Mouse (Mus musculus) neural tube, embryonic 13.5 days (tissue): ENCODE data around the gene Zup1. TPM values are rescaled to one million over a fixed set of nuclear protein-coding genes. Genes with fewer than 3 reads are reported as not detected.
"Not testable (repeated sequence)": the region's sequence is repeated elsewhere in the genome, so short reads cannot be mapped to it uniquely, and the experiment has no call there.

Source experiments
- ATAC-seq: fragments of 200-750 bp; cut with Nextera tagmentation; 2 replicates; pipeline ENCODE4 v1.8.0; 2017; ENCODE audit warnings: low read depth, mild to moderate bottlenecking, moderate TSS enrichment, moderate library complexity
- H3K27ac ChIP-seq: fragments of 300-500 bp; sonication (generic); replicated peaks from 2 replicates; pipeline ENCODE4 v1.5.1; 2015; ENCODE audit warnings: moderate library complexity, mild to moderate bottlenecking, inconsistent platforms
- H3K27me3 ChIP-seq: fragments of 300-500 bp; sonication (generic); 2 replicates; pipeline ENCODE4 v1.6.1; 2015; ENCODE audit warnings: mild to moderate bottlenecking, inconsistent platforms
- H3K36me3 ChIP-seq: fragments of 300-500 bp; sonication (generic); 2 replicates; pipeline ENCODE4 v1.6.1; 2015; ENCODE audit warnings: mild to moderate bottlenecking, inconsistent platforms
- H3K4me1 ChIP-seq: fragments of 300-500 bp; sonication (generic); replicated peaks from 2 replicates; pipeline ENCODE4 v1.6.1; 2015; ENCODE audit warnings: inconsistent platforms
- H3K4me2 ChIP-seq: fragments of 300-500 bp; sonication (generic); 2 replicates; pipeline ENCODE4 v1.6.1; 2015; ENCODE audit warnings: inconsistent platforms, mild to moderate bottlenecking, moderate library complexity
- H3K4me3 ChIP-seq: fragments of 300-500 bp; sonication (generic); 2 replicates; pipeline ENCODE4 v1.5.1; 2015; ENCODE audit warnings: mild to moderate bottlenecking, inconsistent platforms
- H3K9ac ChIP-seq: fragments of 300-500 bp; sonication (generic); 2 replicates; pipeline ENCODE4 v1.6.1; 2015; ENCODE audit warnings: moderate library complexity, mild to moderate bottlenecking, inconsistent platforms
- H3K9me3 ChIP-seq: fragments of 300-500 bp; sonication (generic); 2 replicates; pipeline ENCODE4 v1.6.1; 2016; ENCODE audit warnings: inconsistent platforms
- WGBS: fragments of 180-500 bp; shearing (Covaris S2); methylation state at CpG from one replicate; pipeline ENCODE4 v1.1.7; 2015; 5-methylcytosine and 5-hydroxymethylcytosine counted together
- polyA plus RNA-seq: library from polyadenylated mRNA; unstranded; fragments of >200 nt; fragmentation: Nextera tagmentation; extraction: Ambion mirVana; gene quantifications from 2 replicates; pipeline ENCODE4 v1.2.1, GENCODE M21; 2015

The Zup1 gene
- 24.5 and 25.9 TPM in 2 replicates for polyA plus RNA-seq

DNA sequence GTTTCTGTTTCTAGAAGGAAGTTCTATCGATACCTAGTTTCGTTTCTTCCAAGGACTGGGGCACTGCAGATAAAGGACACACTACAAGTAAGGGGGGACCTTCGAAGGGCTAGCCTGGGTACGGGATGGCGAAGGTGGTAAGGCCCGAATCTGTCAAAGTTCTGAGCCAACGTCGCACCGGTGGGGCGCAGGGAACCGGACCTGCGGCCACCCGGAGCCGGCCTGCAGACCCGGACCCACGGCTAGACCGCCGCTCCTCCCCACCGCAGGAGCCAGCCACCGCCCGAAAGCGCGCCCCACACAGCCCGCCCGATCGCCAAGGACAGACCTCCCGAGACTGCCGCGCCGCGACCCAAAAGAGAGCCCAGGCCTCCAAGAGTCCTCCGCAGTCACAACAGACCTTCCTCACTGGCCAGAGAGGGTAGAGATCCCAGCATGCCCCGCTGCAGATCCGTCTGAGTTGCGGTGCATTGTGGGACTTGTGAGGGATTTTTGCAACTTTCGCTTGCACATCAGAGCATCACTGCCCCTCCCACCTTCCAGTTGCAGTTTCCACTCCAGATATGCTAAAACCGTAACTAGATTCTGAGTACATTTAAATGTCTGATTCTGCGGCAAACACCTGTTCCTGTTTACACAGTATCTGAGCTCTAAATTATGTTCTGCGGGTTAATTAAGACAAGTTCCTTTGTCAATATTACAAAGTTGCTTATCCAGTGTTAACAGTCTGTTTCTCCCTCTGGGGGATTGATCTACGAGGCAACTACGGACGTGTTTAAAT is at the start of gene Zup1:
TSS of gene Zup1 (minus strand) at position 467 of the 781 bp plus-strand sequence.
- Histone ChIP-seq H3K27me3 (no peaks in the 10 kb centered on the region), H3K4me3 (peak within 1 kb of the TSS; percentile 72), H3K27ac (peak within 1 kb of the TSS; percentile 79), H3K9me3 (no peaks in the 10 kb centered on the region), H3K4me1 (peaks cover 27% of the 10 kb centered on the region), H3K4me2 (peak within 1 kb of the TSS; percentile 79), H3K9ac (peak within 1 kb of the TSS; percentile 95), H3K36me3 (peaks cover 17% of the 10 kb centered on the region)
- ATAC-seq, result peak; percentile 98
- 4% methylated on average over 42 of the region's 42 CpGs for WGBS

DNA sequence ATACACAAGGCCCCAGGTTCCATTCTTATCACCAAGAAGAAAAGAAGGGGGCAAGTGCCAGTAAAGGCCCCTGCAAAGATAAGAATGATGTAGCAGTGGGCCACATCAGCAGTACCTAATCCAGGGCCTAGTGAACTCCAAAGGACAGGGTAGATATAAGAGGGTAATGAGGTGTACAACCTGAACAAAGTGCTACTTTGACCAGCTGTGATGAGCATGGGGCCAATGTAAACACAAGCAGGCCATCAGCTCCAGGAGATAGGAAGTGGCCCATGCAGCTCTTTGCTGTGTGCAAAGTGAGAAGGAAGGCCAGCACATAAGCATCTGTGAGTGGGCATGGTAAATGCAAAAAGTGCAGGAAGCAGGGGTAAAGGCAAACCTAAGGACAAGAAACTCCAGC is 47.3 kb upstream of the Zup1 start:
- no peak overlapping the region for H3K27ac ChIP-seq
- H3K9me3 ChIP-seq, result no peaks in the 10 kb centered on the region
- H3K27me3 ChIP-seq, result no peaks in the 10 kb centered on the region
- H3K4me3 ChIP-seq, result no peak overlapping the region
- H3K4me2 ChIP-seq, result no peak overlapping the region
- no peaks in the 10 kb centered on the region for H3K4me1 ChIP-seq
- peaks cover 92% of the 10 kb centered on the region for H3K36me3 ChIP-seq
- no peak overlapping the region for H3K9ac ChIP-seq
- ATAC-seq, result no peak

DNA sequence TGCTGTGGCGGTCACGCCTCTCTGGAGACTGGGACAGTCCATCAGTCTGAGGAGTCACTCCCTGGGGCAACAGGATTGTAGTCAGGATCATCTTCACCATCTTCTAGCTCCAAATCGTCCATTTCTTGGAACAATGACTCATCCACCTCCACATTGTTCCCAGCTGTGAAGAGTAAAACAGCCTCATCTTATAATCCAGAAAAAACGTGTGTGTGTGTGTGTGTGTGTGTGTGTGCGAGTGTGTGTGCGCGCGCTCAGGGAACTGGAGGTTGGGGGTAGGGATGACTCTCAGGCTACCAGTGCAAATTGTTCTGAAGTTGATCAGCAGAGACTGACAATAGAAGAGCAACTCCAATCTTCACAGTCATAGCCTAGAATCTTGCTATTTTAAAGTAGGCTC is 45.6 kb upstream of the Zup1 start:
- WGBS, result 96% methylated on average over 6 of the region's 8 CpGs
- H3K27me3 ChIP-seq, H3K9ac ChIP-seq, H3K4me1 ChIP-seq, H3K9me3 ChIP-seq, H3K4me3 ChIP-seq, H3K27ac ChIP-seq, ATAC-seq, H3K4me2 ChIP-seq: not testable (repeated sequence)
- peaks cover 93% of the 10 kb centered on the region for H3K36me3 ChIP-seq

DNA sequence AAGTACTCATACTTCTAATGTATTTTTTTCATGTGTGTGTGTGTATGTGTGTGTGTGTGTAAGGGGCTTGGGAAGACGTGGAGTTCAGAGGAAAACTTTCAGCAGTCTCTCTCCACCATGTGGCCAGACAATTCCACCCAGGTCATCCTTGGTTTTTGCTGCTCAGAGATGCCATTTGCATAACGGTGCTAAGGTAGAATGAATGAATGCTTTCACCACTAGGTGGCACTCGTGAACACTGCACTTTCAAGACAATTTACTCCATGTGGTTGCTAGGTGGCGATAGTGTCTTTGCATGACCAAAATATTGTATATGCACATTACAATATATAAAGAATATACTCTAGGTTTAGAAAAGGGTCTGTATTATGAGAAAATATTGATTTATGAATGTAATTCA is 35.7 kb upstream of the Zup1 start:
- Histone ChIP-seq H3K4me3 (no peak overlapping the region), H3K27ac (no peak overlapping the region), H3K9me3 (no peaks in the 10 kb centered on the region), H3K9ac (no peak overlapping the region), H3K36me3 (peaks cover 20% of the 10 kb centered on the region), H3K4me1 (no peaks in the 10 kb centered on the region), H3K4me2 (no peak overlapping the region), H3K27me3 (no peaks in the 10 kb centered on the region)
- peak; percentile 59 for ATAC-seq
- WGBS, result 28% methylated on average over 4 of the region's 4 CpGs

DNA sequence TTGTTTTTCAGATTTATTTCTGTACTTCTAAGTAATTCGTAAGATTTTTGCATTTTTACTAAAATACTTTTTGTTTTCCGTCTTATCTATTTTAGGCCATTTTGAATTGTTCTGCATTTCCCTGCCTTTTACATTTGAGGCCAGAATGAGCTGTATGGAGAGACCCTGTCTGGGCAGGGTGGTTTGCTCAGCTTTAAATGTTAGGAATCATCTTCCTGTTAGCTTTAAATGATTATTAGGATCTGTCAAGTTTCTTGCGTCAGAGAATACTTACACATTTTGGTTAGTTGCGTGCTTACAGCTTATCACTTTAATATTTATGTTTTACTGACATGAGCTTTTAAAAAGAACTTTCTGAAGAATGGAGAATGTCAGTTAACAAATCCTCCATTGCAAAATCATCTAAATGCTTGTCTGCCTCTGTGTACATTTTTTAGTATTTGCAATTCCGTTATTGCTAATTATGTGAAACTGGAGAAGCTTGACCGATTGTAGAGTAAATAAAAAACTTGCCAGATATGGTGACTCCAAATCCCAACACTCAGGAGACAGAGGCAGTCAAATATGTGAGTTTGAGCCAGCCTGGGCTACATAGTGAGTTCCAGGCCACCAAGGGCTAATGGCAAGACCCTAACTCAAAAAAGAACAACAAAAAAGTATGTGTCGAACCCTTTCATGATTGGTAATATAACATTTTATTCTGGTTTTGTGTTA is 23.9 kb upstream of the Zup1 start:
- Histone ChIP-seq H3K4me1 (no peaks in the 10 kb centered on the region), H3K36me3 (peaks cover 5% of the 10 kb centered on the region), H3K27me3 (no peaks in the 10 kb centered on the region), H3K4me2 (no peak overlapping the region), H3K4me3 (no peak overlapping the region), H3K9ac (no peak overlapping the region), H3K27ac (no peak overlapping the region), H3K9me3 (no peaks in the 10 kb centered on the region)
- 95% methylated on average over 7 of the region's 7 CpGs for WGBS
- ATAC-seq, result no peak

DNA sequence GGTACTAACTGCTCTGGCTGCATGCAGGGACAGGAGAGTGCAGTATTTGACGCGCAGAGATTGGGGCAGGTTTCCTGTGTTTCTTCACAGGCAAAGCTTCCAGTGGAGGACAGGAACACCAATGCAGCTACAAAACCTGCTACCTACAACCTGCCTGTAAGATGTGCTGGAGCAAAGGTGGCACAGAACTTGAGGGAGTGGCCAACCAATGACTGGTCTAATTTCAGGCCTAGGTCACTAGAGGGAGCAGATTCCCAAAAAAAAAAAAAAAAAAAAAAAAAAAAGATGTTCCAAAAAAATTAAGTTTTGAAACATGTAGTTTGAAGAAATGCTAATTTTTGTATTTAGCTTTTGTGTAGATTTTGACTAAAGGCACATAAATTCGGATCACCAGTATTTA is 1.4 kb upstream of the Zup1 start:
- 82% methylated on average over 3 of the region's 3 CpGs for WGBS
- Histone ChIP-seq H3K27ac (no peak overlapping the region), H3K4me3 (no peak overlapping the region), H3K36me3 (peaks cover 12% of the 10 kb centered on the region), H3K9ac (no peak overlapping the region), H3K4me1 (peaks cover 23% of the 10 kb centered on the region), H3K27me3 (no peaks in the 10 kb centered on the region), H3K4me2 (no peak overlapping the region), H3K9me3 (no peaks in the 10 kb centered on the region)
- ATAC-seq, result no peak

DNA sequence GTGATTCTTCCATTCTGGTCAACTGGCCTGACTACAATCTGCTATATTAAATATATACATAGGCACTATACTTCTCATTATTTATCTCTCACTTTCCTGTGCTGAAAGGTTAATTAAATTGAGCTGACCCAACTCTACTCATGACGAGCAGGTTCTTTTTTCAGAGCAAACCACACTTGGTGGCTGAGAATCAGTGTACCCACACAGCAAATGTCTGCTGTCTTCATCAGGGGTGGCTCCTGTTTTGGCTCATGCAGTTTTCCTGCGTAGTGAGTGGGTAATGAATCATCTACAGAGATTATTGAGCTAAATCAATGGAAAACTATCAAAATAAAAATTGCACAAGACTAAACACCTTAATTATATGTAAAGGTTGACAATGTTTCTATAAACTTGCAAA is 4.7 kb downstream of the Zup1 start:
- no peak for ATAC-seq
- 92% methylated on average over 2 of the region's 2 CpGs for WGBS

DNA sequence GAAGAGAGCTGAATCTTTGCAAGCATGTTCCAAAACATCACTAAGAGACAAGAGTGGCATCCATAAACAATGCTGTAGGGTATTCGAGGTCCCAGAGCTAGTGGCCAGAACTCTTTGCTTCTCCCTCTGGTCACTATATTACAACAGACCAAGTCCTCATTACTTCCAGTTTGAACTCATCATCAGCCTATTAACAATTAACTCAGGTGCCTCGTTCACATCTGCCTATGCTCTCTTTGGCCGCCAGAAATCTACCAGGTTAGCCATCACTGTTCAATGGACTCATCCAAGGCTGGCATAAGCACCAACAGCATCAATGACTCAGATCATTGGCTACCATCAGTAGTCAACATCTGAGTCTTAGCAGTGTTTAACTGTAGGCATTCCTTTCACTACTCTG is 5.7 kb downstream of the Zup1 start:
- H3K27me3 ChIP-seq, result no peaks in the 10 kb centered on the region
- peaks cover 46% of the 10 kb centered on the region for H3K36me3 ChIP-seq
- peaks cover 33% of the 10 kb centered on the region for H3K4me1 ChIP-seq
- ATAC-seq, result no peak
- H3K27ac ChIP-seq, result no peak overlapping the region
- H3K4me3 ChIP-seq, result no peak overlapping the region
- H3K4me2 ChIP-seq, result no peak overlapping the region
- no peaks in the 10 kb centered on the region for H3K9me3 ChIP-seq
- no peak overlapping the region for H3K9ac ChIP-seq
- WGBS, result 88% methylated on average over 3 of the region's 3 CpGs

More for the DNA sequence above, 4.7 kb downstream of the Zup1 start:
- H3K27me3 ChIP-seq, result no peaks in the 10 kb centered on the region
- peaks cover 45% of the 10 kb centered on the region for H3K36me3 ChIP-seq
- no peak overlapping the region for H3K4me2 ChIP-seq
- H3K4me1 ChIP-seq, result peaks cover 35% of the 10 kb centered on the region
- H3K9me3 ChIP-seq, result no peaks in the 10 kb centered on the region
- H3K4me3 ChIP-seq, result no peak overlapping the region
- no peak overlapping the region for H3K27ac ChIP-seq
- H3K9ac ChIP-seq, result no peak overlapping the region

DNA sequence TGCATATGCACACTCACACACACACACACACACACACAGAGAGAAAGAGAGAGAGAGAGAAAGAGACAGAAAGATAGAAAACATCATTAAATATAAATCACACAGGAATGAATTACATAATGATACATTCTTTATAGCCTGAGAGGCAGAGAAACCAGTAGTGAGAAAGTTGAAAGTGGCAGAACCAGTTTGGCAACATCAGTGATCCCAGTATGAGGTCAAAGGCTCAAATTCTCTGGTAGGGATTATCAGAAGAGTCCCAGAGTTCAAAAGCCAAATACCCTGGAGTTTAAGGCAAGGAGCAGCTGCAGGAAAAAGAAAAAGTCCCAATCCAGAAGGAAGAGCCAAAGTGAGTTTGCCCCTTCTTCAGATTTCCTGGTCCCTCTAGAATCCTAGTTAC is 10.4 kb downstream of the Zup1 start:
- H3K4me1 ChIP-seq, result peaks cover 5% of the 10 kb centered on the region; the same call in 1 of the 2 replicates
- H3K4me2 ChIP-seq, result no peak overlapping the region
- H3K27ac ChIP-seq, result no peak overlapping the region
- no peaks in the 10 kb centered on the region for H3K9me3 ChIP-seq
- peaks cover 67% of the 10 kb centered on the region for H3K36me3 ChIP-seq
- H3K9ac ChIP-seq, result no peak overlapping the region
- no peaks in the 10 kb centered on the region for H3K27me3 ChIP-seq
- no peak overlapping the region for H3K4me3 ChIP-seq
- ATAC-seq, result no peak

DNA sequence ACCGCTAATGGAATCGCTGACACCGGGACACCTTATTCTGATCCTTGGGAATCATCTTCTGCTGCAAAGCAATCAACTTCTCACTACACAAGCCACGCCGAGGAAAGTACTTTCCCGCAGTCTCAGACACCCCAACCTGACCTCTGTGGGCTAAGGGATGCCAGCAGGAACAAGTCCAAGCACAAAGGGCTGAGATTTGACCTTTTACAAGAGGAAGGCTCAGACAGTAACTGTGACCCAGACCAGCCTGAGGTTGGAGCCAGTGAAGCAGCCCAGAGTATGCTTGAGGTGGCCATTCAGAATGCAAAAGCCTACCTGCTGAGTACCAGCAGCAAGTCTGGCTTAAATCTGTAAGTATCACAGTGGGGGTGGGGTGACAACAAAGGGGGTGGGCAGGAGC is 45.6 kb downstream of the Zup1 start:
- Histone ChIP-seq H3K4me2 (peak overlapping the region; percentile 65), H3K27me3 (no peaks in the 10 kb centered on the region), H3K4me3 (peak overlapping the region; percentile 38), H3K27ac (no peak overlapping the region), H3K36me3 (no peaks in the 10 kb centered on the region), H3K4me1 (peaks cover 8% of the 10 kb centered on the region), H3K9me3 (no peaks in the 10 kb centered on the region), H3K9ac (no peak overlapping the region)
- WGBS, result 3% methylated on average over 6 of the region's 6 CpGs
- ATAC-seq, result peak; percentile 32; the same call in 1 of the 2 replicates

DNA sequence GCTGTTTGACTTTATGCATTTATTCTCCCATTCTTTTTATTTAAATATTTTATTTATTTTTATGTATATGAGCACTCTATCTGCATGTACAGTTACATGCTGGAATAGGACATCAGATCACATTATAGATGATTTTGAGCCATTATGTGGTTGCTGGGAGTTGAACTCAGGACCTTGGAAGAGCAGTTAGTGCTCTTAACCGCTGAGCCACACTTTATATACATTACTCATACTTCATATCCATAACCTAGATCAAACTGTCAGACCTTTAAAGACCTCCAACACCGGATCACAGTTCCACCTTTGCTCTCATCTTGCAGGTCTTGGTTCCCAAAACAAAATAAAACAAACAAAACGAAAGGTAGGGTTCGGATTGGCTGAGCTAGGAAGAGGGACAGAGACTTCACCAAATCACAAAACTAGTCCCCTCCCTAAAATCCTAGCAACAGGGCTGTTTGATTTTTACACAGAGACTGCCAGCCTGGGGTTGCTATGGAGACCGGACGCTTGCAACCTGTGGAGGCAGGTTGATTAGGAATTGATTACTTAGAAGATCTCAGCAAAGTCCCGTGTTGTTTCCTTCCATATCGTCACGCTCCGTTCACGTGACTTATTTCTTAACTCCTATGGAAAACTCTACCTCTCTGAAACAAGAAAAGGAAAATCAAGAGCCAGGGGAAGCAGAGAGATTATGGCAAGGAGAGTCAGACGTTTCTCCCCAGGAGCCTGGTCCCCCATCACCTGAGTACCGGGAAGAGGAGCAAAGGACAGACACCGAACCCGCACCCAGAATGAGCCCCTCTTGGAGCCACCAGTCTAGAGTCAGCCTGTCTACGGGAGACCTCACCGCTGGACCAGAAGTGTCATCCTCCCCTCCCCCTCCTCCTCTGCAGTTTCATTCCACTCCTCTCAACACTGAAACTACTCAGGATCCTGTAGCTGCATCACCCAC is 46.3 kb downstream of the Zup1 start, which contains the start of gene Rsph4a:
TSS of gene Rsph4a (plus strand) at position 582 of the 952 bp plus-strand sequence.
- peak within 1 kb of the TSS; percentile 45; the same call in 1 of the 2 replicates for H3K9ac ChIP-seq
- H3K4me1 ChIP-seq, result peaks cover 8% of the 10 kb centered on the region
- H3K27me3 ChIP-seq, result no peaks in the 10 kb centered on the region
- H3K4me3 ChIP-seq, result peak within 1 kb of the TSS; percentile 38
- H3K36me3 ChIP-seq, result no peaks in the 10 kb centered on the region
- no peaks in the 10 kb centered on the region for H3K9me3 ChIP-seq
- H3K27ac ChIP-seq, result no peak within 1 kb of the TSS
- peak; percentile 95 for ATAC-seq
- peak within 1 kb of the TSS; percentile 65 for H3K4me2 ChIP-seq
- 6% methylated on average over 17 of the region's 17 CpGs for WGBS

DNA sequence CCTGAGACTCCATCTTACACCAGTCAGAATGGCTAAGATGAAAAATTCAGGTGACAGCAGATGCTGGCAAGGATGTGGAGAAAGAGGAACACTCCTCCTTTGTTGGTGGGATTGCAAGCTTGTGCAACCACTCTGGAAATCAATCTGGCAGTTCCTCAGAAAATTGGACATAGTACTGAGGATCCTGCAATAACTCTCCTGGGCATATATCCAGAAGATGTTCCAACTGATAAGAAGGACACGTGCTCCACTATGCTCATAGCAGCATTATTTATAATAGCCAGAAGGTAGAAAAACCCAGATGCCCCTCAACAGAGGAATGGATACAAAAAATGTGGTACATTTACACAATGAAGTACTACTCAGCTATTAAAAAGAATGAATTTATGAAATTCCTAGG is 49.5 kb downstream of the Zup1 start:
- H3K9ac ChIP-seq, H3K27me3 ChIP-seq, H3K27ac ChIP-seq, H3K4me2 ChIP-seq, ATAC-seq, H3K9me3 ChIP-seq, H3K36me3 ChIP-seq, H3K4me1 ChIP-seq, H3K4me3 ChIP-seq: not testable (repeated sequence)
- WGBS, result 90% methylated on average over 1 of the region's 1 CpGs
